ENCODE assay signal across 8 mouse cellular contexts in the genomic region with DNA sequence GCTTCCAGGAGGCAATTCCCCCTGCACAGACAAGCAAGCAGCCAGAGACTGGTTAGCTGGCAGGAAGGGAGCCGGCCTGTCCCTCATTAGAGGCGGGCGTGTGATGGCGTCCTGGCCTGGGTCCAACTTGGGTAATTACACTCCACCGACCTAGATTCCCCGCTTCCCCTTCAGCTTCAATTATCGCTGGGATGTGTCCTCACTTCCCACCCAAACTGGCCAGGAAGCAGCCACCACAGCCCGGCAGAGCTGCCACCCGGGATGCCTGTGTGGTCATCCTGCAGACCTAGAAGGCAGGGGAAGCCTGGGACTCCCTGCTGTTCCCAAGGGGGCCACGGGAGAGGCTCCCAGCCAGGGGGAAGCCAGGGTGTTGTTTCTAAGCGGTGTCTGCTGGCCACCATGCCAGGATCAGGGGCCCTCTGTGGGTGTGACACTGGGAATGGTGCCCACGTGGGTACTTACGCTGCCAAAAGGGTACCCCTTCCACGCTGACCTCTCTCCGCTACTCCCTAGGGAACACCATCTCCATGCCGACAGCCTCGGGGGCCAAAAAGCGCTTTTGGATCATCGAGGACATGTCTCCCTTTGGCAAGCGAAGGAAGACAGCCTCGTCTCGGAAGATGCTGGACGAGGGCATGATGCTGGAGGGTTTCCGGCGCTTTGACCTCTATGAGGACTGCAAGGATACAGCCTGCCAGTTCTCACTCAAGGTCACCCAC.
A peak's percentile ranks its signal among the peaks of the same experiment; 100 is the strongest.
DNase-seq lines count a peak whose midpoint lies in the region; ATAC-seq and TF ChIP-seq lines count a peak whose summit lies in the region.

No protein-coding gene starts in this region.

- H3K4me1 ChIP-seq in liver, embryonic 13.5 days (replicated peaks): peaks cover 18% of the 10 kb centered on the region
- H3K4me1 ChIP-seq in liver, postnatal 0 days (ENCODE audit: insufficient read depth): peaks cover 8% of the 10 kb centered on the region; the same call in 1 of the 2 replicates
- peaks cover 37% of the 10 kb centered on the region for H3K4me1 ChIP-seq in forebrain, embryonic 16.5 days (replicated peaks; ENCODE audit: control insufficient read depth, insufficient read depth, low read length)
- H3K4me1 ChIP-seq in heart, postnatal 0 days (ENCODE audit: control insufficient read depth, insufficient read depth): peaks cover 30% of the 10 kb centered on the region
- H3K4me1 ChIP-seq in stomach, postnatal 0 days (replicated peaks; ENCODE audit: control insufficient read depth, insufficient read depth): 0 out of 2 replicates have a peak, but pooled peaks cover 6% of the 10 kb centered on the region

- no peak for ATAC-seq in liver, embryonic 13.5 days (ENCODE audit: low read depth)
- no peak for ATAC-seq in liver, postnatal 0 days
- ATAC-seq in forebrain, embryonic 16.5 days: peak; percentile 80
- ATAC-seq in heart, postnatal 0 days (ENCODE audit: insufficient read depth, low read depth): peak; percentile 58
- no peak for ATAC-seq in stomach, postnatal 0 days (ENCODE audit: low FRiP score, low TSS enrichment)

- H3K27ac ChIP-seq in liver, embryonic 13.5 days: no peak overlapping the region
- H3K27ac ChIP-seq in liver, postnatal 0 days (ENCODE audit: low read depth): no peak overlapping the region
- H3K27ac ChIP-seq in forebrain, embryonic 16.5 days (ENCODE audit: low read length): no peak overlapping the region
- H3K27ac ChIP-seq in heart, postnatal 0 days (ENCODE audit: low read depth): peak overlapping the region; percentile 65
- no peak overlapping the region for H3K27ac ChIP-seq in layer of hippocampus, adult 2 months
- H3K27ac ChIP-seq in stomach, postnatal 0 days (replicated peaks): peak overlapping the region; percentile 61; the same call in 1 of the 2 replicates

- no peak for TF ChIP-seq EP300 in liver, postnatal 0 days (IDR thresholded peaks at IDR 0.05; ENCODE audit: low read depth)
- 0 out of 2 replicates have a peak, but pooled peaks have one; percentile 10 for TF ChIP-seq EP300 in heart, postnatal 0 days (IDR thresholded peaks at IDR 0.05; ENCODE audit: low read depth)
- TF ChIP-seq EP300 in stomach, postnatal 0 days (optimal IDR thresholded peaks at IDR 0.05): no peak

- DNase-seq in liver, embryonic 13.5 days: no peak
- DNase-seq in liver, postnatal 0 days: no peak
- peak; percentile 66 for DNase-seq in heart, postnatal 0 days (ENCODE audit: low spot score)
- DNase-seq in layer of hippocampus, adult 2 months (ENCODE audit: low spot score in 2 of 2): peak; percentile 57 to 63
- DNase-seq in lung, postnatal 36 days: peak; percentile 84
- DNase-seq in stomach, postnatal 0 days (ENCODE audit: low spot score): peak; percentile 49
- no peak for DNase-seq in thymus, postnatal 4 days

- no peaks in the 10 kb centered on the region for H3K9me3 ChIP-seq in liver, embryonic 13.5 days (replicated peaks)
- H3K9me3 ChIP-seq in liver, postnatal 0 days (ENCODE audit: low read length): no peaks in the 10 kb centered on the region
- H3K9me3 ChIP-seq in forebrain, embryonic 16.5 days (ENCODE audit: control insufficient read depth, low read length): no peaks in the 10 kb centered on the region
- no peaks in the 10 kb centered on the region for H3K9me3 ChIP-seq in heart, postnatal 0 days (replicated peaks; ENCODE audit: control insufficient read depth, low read length)
- H3K9me3 ChIP-seq in stomach, postnatal 0 days (ENCODE audit: control insufficient read depth, low read length): no peaks in the 10 kb centered on the region

- peak overlapping the region; percentile 63; the same call in 1 of the 2 replicates for H3K4me2 ChIP-seq in liver, embryonic 13.5 days
- H3K4me2 ChIP-seq in liver, postnatal 0 days (ENCODE audit: low read depth, low read length): no peak overlapping the region
- peak overlapping the region; percentile 78 for H3K4me2 ChIP-seq in forebrain, embryonic 16.5 days (ENCODE audit: low read length)
- H3K4me2 ChIP-seq in heart, postnatal 0 days (ENCODE audit: low read depth, low read length): 0 out of 2 replicates have a peak overlapping the region, but pooled peaks have one; percentile 43
- no peak overlapping the region for H3K4me2 ChIP-seq in stomach, postnatal 0 days (replicated peaks; ENCODE audit: low read depth)

- no peak overlapping the region for H3K4me3 ChIP-seq in liver, embryonic 13.5 days (replicated peaks)
- H3K4me3 ChIP-seq in liver, postnatal 0 days (ENCODE audit: low read depth, low read length): no peak overlapping the region
- H3K4me3 ChIP-seq in forebrain, embryonic 16.5 days (replicated peaks; ENCODE audit: low read length): no peak overlapping the region
- H3K4me3 ChIP-seq in heart, postnatal 0 days (ENCODE audit: low read depth, low read length): 0 out of 2 replicates have a peak overlapping the region, but pooled peaks have one; percentile 24
- peak overlapping the region; percentile 44 for H3K4me3 ChIP-seq in layer of hippocampus, adult 2 months
- no peak overlapping the region for H3K4me3 ChIP-seq in stomach, postnatal 0 days (ENCODE audit: low read depth, low read length)

- H3K36me3 ChIP-seq in liver, embryonic 13.5 days: no peaks in the 10 kb centered on the region
- no peaks in the 10 kb centered on the region for H3K36me3 ChIP-seq in liver, postnatal 0 days (replicated peaks; ENCODE audit: insufficient read depth, low read length)
- H3K36me3 ChIP-seq in forebrain, embryonic 16.5 days (ENCODE audit: control insufficient read depth, insufficient read depth): no peaks in the 10 kb centered on the region
- peaks cover 61% of the 10 kb centered on the region for H3K36me3 ChIP-seq in heart, postnatal 0 days (replicated peaks; ENCODE audit: control insufficient read depth, insufficient read depth, low read length)
- peaks cover 23% of the 10 kb centered on the region for H3K36me3 ChIP-seq in stomach, postnatal 0 days (ENCODE audit: control insufficient read depth, insufficient read depth, low read length)

- peaks cover 56% of the 10 kb centered on the region for H3K27me3 ChIP-seq in liver, embryonic 13.5 days
- peaks cover 19% of the 10 kb centered on the region for H3K27me3 ChIP-seq in liver, postnatal 0 days (ENCODE audit: insufficient read depth, low read length)
- peaks cover 22% of the 10 kb centered on the region for H3K27me3 ChIP-seq in forebrain, embryonic 16.5 days (replicated peaks; ENCODE audit: control insufficient read depth, insufficient read depth, low read length)
- H3K27me3 ChIP-seq in heart, postnatal 0 days (ENCODE audit: control insufficient read depth, insufficient read depth, low read length): peaks cover 13% of the 10 kb centered on the region
- H3K27me3 ChIP-seq in stomach, postnatal 0 days (ENCODE audit: control insufficient read depth, insufficient read depth, low read length): no peaks in the 10 kb centered on the region

- TF ChIP-seq CTCF in liver, postnatal 0 days (IDR thresholded peaks at IDR 0.05; ENCODE audit: low read depth): no peak
- no peak for TF ChIP-seq CTCF in heart, postnatal 0 days (IDR thresholded peaks at IDR 0.05; ENCODE audit: low read depth)
- TF ChIP-seq CTCF in layer of hippocampus, adult 2 months (conservative IDR thresholded peaks at IDR 0.05): no peak
- TF ChIP-seq CTCF in stomach, postnatal 0 days (IDR thresholded peaks at IDR 0.05; ENCODE audit: low read depth): no peak

- no peak overlapping the region for H3K9ac ChIP-seq in liver, embryonic 13.5 days
- no peak overlapping the region for H3K9ac ChIP-seq in liver, postnatal 0 days (replicated peaks)
- H3K9ac ChIP-seq in forebrain, embryonic 16.5 days (replicated peaks; ENCODE audit: low read depth, low read length): 0 out of 2 replicates have a peak overlapping the region, but pooled peaks have one; percentile 10
- H3K9ac ChIP-seq in heart, postnatal 0 days (replicated peaks; ENCODE audit: low read depth, low read length): no peak overlapping the region; the same call in 1 of the 2 replicates
- no peak overlapping the region for H3K9ac ChIP-seq in stomach, postnatal 0 days (ENCODE audit: low read length)

- WGBS in liver, embryonic 13.5 days (ENCODE audit: insufficient replicate concordance): 40% methylated on average over 25 of the region's 25 CpGs
- WGBS in liver, postnatal 0 days (ENCODE audit: insufficient replicate concordance): 61% methylated on average over 25 of the region's 25 CpGs
- WGBS in forebrain, embryonic 16.5 days: 17% methylated on average over 25 of the region's 25 CpGs
- WGBS in heart, postnatal 0 days: 22% methylated on average over 25 of the region's 25 CpGs
- WGBS in stomach, postnatal 0 days: 50% methylated on average over 25 of the region's 25 CpGs

Comparison
In these comparisons a context has a peak if more than half of its experiments do, and no peak if none do; other contexts are left out.
1. H3K4me2 ChIP-seq: peak in liver, embryonic 13.5 days (single experiment), forebrain, embryonic 16.5 days (single experiment) and heart, postnatal 0 days (single experiment); none in liver, postnatal 0 days (single experiment) and stomach, postnatal 0 days (single experiment).
2. ATAC-seq: peak in forebrain, embryonic 16.5 days (single experiment) and heart, postnatal 0 days (single experiment); none in liver, embryonic 13.5 days (single experiment), liver, postnatal 0 days (single experiment) and stomach, postnatal 0 days (single experiment).
3. DNase-seq: peak in heart, postnatal 0 days (single experiment), layer of hippocampus, adult 2 months (2 of 2), lung, postnatal 36 days (single experiment) and stomach, postnatal 0 days (single experiment); none in liver, embryonic 13.5 days (single experiment), liver, postnatal 0 days (single experiment) and thymus, postnatal 4 days (single experiment).
4. H3K27ac ChIP-seq: peak in heart, postnatal 0 days (single experiment) and stomach, postnatal 0 days (single experiment); none in liver, embryonic 13.5 days (single experiment), liver, postnatal 0 days (single experiment), forebrain, embryonic 16.5 days (single experiment) and layer of hippocampus, adult 2 months (single experiment).
5. H3K4me3 ChIP-seq: peak in heart, postnatal 0 days (single experiment) and layer of hippocampus, adult 2 months (single experiment); none in liver, embryonic 13.5 days (single experiment), liver, postnatal 0 days (single experiment), forebrain, embryonic 16.5 days (single experiment) and stomach, postnatal 0 days (single experiment).